Mouse (Mus musculus) bone marrow, adult 2 months (tissue): ENCODE results near the gene Actl7b. TPM values are rescaled to one million over a fixed set of nuclear protein-coding genes. Genes with fewer than 3 reads are reported as not detected.

Experiments
- H3K27ac ChIP-seq: fragments of 200-500 bp; 2 replicates; pipeline ENCODE4 v1.5.1; 2012; ENCODE audit warnings: low read depth, mild to moderate bottlenecking, control low read depth, inconsistent platforms, low read length; ENCODE audit not compliant: control insufficient read depth, poor library complexity, insufficient read depth
- H3K4me1 ChIP-seq: fragments of 200-500 bp; 2 replicates; pipeline ENCODE4 v1.6.1; 2011; ENCODE audit warnings: low read length; ENCODE audit not compliant: control insufficient read depth, insufficient read depth
- H3K4me3 ChIP-seq: fragments of 200-500 bp; replicated peaks from 2 replicates; pipeline ENCODE3; 2011; ENCODE audit warnings: mild to moderate bottlenecking, low read depth, low read length, control low read depth; ENCODE audit not compliant: control insufficient read depth
- CTCF ChIP-seq: fragments of 200-500 bp; IDR thresholded peaks from 2 replicates; pipeline ENCODE4 v1.5.1; 2011; ENCODE audit warnings: low read length, control low read depth; ENCODE audit not compliant: control insufficient read depth, insufficient read depth
- POLR2A ChIP-seq: fragments of 200-500 bp; IDR thresholded peaks from 2 replicates; pipeline ENCODE4 v1.6.1; 2011; ENCODE audit warnings: low read depth, mild to moderate bottlenecking, control low read depth, low read length, borderline replicate concordance; ENCODE audit not compliant: control insufficient read depth
- WGBS: fragments of 180-500 bp; shearing (Covaris S2); methylation state at CpG from one replicate; pipeline ENCODE4 v1.1.7; 2018; 5-methylcytosine and 5-hydroxymethylcytosine counted together
- polyA plus RNA-seq: library from polyadenylated mRNA; stranded (reverse); fragments of >200 nt; gene quantifications from 2 replicates; pipeline ENCODE4 v1.2.4, GENCODE M21; 2011; ENCODE audit warnings: low replicate concordance; ENCODE audit not compliant: missing spikeins, insufficient read depth, insufficient read length

Actl7b gene
- polyA plus RNA-seq, 1 experiment = 2.1 TPM

- TF ChIP-seq POLR2A (no peak), CTCF (no peak)
- H3K4me1 ChIP-seq = no peaks in the 10 kb centered on the region
- H3K4me3 ChIP-seq = no peak overlapping the region
- no peak overlapping the region for H3K27ac ChIP-seq
- 79% methylated on average over 7 of the region's 7 CpGs for WGBS
Measured at GRCm38 (mm10) chr4:56696401-56696800, 44.8 kb downstream of the Actl7b start.

Other genes starting within 250 kb of the Actl7b start
- gene Gm26657, start 1.4 kb downstream of the Actl7b start, polyA plus RNA-seq = not detected in 2 replicates
- gene Actl7a, start 2.0 kb upstream of the Actl7b start, polyA plus RNA-seq = not detected in 2 replicates
- 20.2 and 44.5 TPM in 2 replicates for gene Elp1, start 60.9 kb upstream of the Actl7b start, polyA plus RNA-seq
- gene Fam206a, start 60.9 kb upstream of the Actl7b start, polyA plus RNA-seq = 3.7 and 4.2 TPM in 2 replicates
- 5.8 and 9.5 TPM in 2 replicates for gene Ctnnal1, start 123.7 kb upstream of the Actl7b start, polyA plus RNA-seq
- gene Tmem245, start 206.0 kb upstream of the Actl7b start, polyA plus RNA-seq = 5.0 and 8.5 TPM in 2 replicates
- gene Frrs1l, start 248.9 kb upstream of the Actl7b start, polyA plus RNA-seq = not detected in 2 replicates